Mouse (Mus musculus) thymus, adult 18-20 months (tissue): ENCODE measurements around the gene Gm17019.
"Not testable (repeated sequence)": the region's sequence is repeated elsewhere in the genome, so short reads cannot be mapped to it uniquely, and the experiment has no call there.

Experiments used
- DNase-seq, 2 experiments: peaks; one replicate each; pipeline ENCODE4 v3.0.0; 2022; ENCODE audit warnings: mixed read lengths in 2 of 2

Gene Gm17019

GRCm38 (mm10) chr5:15032898-15033297 lies at the start of gene Gm17019:
Gm17019 (minus strand) TSS chr5:15032998.
- not testable (repeated sequence) for DNase-seq

GRCm38 (mm10) chr5:15062385-15062715 lies 29.6 kb upstream of the Gm17019 start:
- DNase-seq = not testable (repeated sequence)

- not testable (repeated sequence) for DNase-seq
These were observed 29.0 kb upstream of the Gm17019 start for GRCm38 (mm10) chr5:15061638-15062384.

- not testable (repeated sequence) for DNase-seq
These were observed 21.6 kb upstream of the Gm17019 start for GRCm38 (mm10) chr5:15054151-15055025.

- not testable (repeated sequence) for DNase-seq
These were observed 20.8 kb upstream of the Gm17019 start for GRCm38 (mm10) chr5:15053606-15053962.

- DNase-seq = not testable (repeated sequence)
These were observed 20.3 kb upstream of the Gm17019 start for GRCm38 (mm10) chr5:15052945-15053605.

- not testable (repeated sequence) for DNase-seq
These were observed 18.0 kb upstream of the Gm17019 start for GRCm38 (mm10) chr5:15050807-15051206.

GRCm38 (mm10) chr5:15044830-15045767 lies 12.3 kb upstream of the Gm17019 start:
- not testable (repeated sequence) for DNase-seq

- not testable (repeated sequence) for DNase-seq
These were observed 8.0 kb upstream of the Gm17019 start for GRCm38 (mm10) chr5:15040784-15041183.

GRCm38 (mm10) chr5:15039984-15040383 lies 7.2 kb upstream of the Gm17019 start:
- DNase-seq = not testable (repeated sequence)

GRCm38 (mm10) chr5:15024316-15024715 lies 8.5 kb downstream of the Gm17019 start:
- not testable (repeated sequence) for DNase-seq

- DNase-seq = not testable (repeated sequence)
These were observed 12.7 kb downstream of the Gm17019 start for GRCm38 (mm10) chr5:15020067-15020466.

- not testable (repeated sequence) for DNase-seq
These were observed 21.9 kb downstream of the Gm17019 start for GRCm38 (mm10) chr5:15010639-15011582.

GRCm38 (mm10) chr5:15006907-15007306 lies 25.9 kb downstream of the Gm17019 start:
- not testable (repeated sequence) for DNase-seq

GRCm38 (mm10) chr5:15006288-15006687 lies 26.5 kb downstream of the Gm17019 start:
- DNase-seq = not testable (repeated sequence)

- DNase-seq = not testable (repeated sequence)
These were observed 27.2 kb downstream of the Gm17019 start for GRCm38 (mm10) chr5:15005584-15005983.

- not testable (repeated sequence) for DNase-seq
These were observed 27.9 kb downstream of the Gm17019 start for GRCm38 (mm10) chr5:15004569-15005562.

GRCm38 (mm10) chr5:14998077-14998476 lies 34.7 kb downstream of the Gm17019 start:
- DNase-seq = not testable (repeated sequence)

- DNase-seq = not testable (repeated sequence)
These were observed 35.2 kb downstream of the Gm17019 start for GRCm38 (mm10) chr5:14997556-14997955.
